Mouse (Mus musculus) limb, embryonic 13.5 days (tissue): ENCODE data around the gene Morn3. TPM values are rescaled to one million over a fixed set of nuclear protein-coding genes. Genes with fewer than 3 reads are reported as not detected.

Experiments
- ATAC-seq: fragments of 200-750 bp; cut with Nextera tagmentation; 2 replicates; pipeline ENCODE4 v1.8.0; 2017; ENCODE audit warnings: low read depth, moderate number of reproducible peaks, moderate TSS enrichment; ENCODE audit not compliant: low FRiP score
- H3K27ac ChIP-seq: fragments of 300-500 bp; sonication (generic); 2 replicates; pipeline ENCODE4 v1.5.1; 2015; ENCODE audit warnings: inconsistent platforms, mild to moderate bottlenecking, moderate library complexity
- H3K27me3 ChIP-seq: fragments of 300-500 bp; sonication (generic); 2 replicates; pipeline ENCODE4 v1.6.1; 2015; ENCODE audit warnings: mild to moderate bottlenecking, inconsistent platforms
- H3K36me3 ChIP-seq: fragments of 300-500 bp; sonication (generic); 2 replicates; pipeline ENCODE4 v1.6.1; 2015; ENCODE audit warnings: inconsistent platforms, mild to moderate bottlenecking, moderate library complexity
- H3K4me1 ChIP-seq: fragments of 300-500 bp; sonication (generic); 2 replicates; pipeline ENCODE4 v1.6.1; 2015; ENCODE audit warnings: inconsistent platforms
- H3K4me2 ChIP-seq: fragments of 300-500 bp; sonication (generic); replicated peaks from 2 replicates; pipeline ENCODE4 v1.6.1; 2015; ENCODE audit warnings: inconsistent platforms, mild to moderate bottlenecking, moderate library complexity
- H3K4me3 ChIP-seq: fragments of 300-500 bp; sonication (generic); 2 replicates; pipeline ENCODE4 v1.5.1; 2015; ENCODE audit warnings: moderate library complexity, mild to moderate bottlenecking, inconsistent platforms
- H3K9ac ChIP-seq: fragments of 300-500 bp; sonication (generic); 2 replicates; pipeline ENCODE4 v1.6.1; 2015; ENCODE audit warnings: mild to moderate bottlenecking, inconsistent platforms
- H3K9me3 ChIP-seq: fragments of 300-500 bp; sonication (generic); 2 replicates; pipeline ENCODE4 v1.6.1; 2016; ENCODE audit warnings: inconsistent platforms
- WGBS: fragments of 180-500 bp; shearing (Covaris S2); methylation state at CpG from one replicate; pipeline ENCODE4 v1.1.7; 2015; 5-methylcytosine and 5-hydroxymethylcytosine counted together
- polyA plus RNA-seq: library from polyadenylated mRNA; unstranded; fragments of >200 nt; fragmentation: Nextera tagmentation; extraction: Ambion mirVana; gene quantifications from 2 replicates; pipeline ENCODE4 v1.2.1, GENCODE M21; 2015

Gene Morn3
- polyA plus RNA-seq: 0.92 TPM in 1 of 2 replicates, not detected in the other

- no peak within 1 kb of the TSS for H3K9ac ChIP-seq
- no peaks in the 10 kb centered on the region for H3K36me3 ChIP-seq
- no peak within 1 kb of the TSS for H3K4me2 ChIP-seq
- 76% methylated on average over 3 of the region's 3 CpGs for WGBS
- ATAC-seq: no peak
- no peak within 1 kb of the TSS for H3K27ac ChIP-seq
- no peaks in the 10 kb centered on the region for H3K27me3 ChIP-seq
- H3K9me3 ChIP-seq: no peaks in the 10 kb centered on the region
- no peak within 1 kb of the TSS for H3K4me3 ChIP-seq
- H3K4me1 ChIP-seq: peaks cover 11% of the 10 kb centered on the region
Measured at GRCm38 (mm10) chr5:123046916-123047315, at the start of gene Morn3. Gene Morn3 (minus strand): TSS chr5:123047016.

DNA sequence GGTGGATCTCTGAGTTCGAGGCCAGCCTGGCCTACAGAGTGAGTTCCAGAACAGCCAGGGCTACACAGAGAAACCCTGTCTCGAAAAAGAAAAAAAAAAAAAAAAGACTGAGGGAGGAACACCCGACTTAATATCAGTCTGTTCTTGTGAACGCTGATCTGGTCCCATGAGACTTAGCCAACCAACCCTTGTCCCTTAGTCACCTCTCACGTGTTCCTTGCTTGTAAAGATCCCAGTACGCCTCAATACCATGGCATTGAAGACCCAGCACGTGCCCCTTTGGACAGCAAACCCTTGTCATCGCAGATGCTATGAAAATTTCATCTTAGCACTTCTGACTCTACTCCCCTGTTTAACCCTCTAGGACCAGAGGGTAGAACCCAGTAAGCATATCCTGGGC, 49.5 kb upstream of the Morn3 start:
- no peak overlapping the region for H3K4me2 ChIP-seq
- H3K4me3 ChIP-seq: no peak overlapping the region
- H3K27me3 ChIP-seq: no peaks in the 10 kb centered on the region
- no peak overlapping the region for H3K9ac ChIP-seq
- ATAC-seq: no peak
- WGBS: 89% methylated on average over 8 of the region's 8 CpGs
- H3K9me3 ChIP-seq: no peaks in the 10 kb centered on the region
- H3K36me3 ChIP-seq: peaks cover 11% of the 10 kb centered on the region
- peaks cover 10% of the 10 kb centered on the region for H3K4me1 ChIP-seq
- no peak overlapping the region for H3K27ac ChIP-seq

DNA sequence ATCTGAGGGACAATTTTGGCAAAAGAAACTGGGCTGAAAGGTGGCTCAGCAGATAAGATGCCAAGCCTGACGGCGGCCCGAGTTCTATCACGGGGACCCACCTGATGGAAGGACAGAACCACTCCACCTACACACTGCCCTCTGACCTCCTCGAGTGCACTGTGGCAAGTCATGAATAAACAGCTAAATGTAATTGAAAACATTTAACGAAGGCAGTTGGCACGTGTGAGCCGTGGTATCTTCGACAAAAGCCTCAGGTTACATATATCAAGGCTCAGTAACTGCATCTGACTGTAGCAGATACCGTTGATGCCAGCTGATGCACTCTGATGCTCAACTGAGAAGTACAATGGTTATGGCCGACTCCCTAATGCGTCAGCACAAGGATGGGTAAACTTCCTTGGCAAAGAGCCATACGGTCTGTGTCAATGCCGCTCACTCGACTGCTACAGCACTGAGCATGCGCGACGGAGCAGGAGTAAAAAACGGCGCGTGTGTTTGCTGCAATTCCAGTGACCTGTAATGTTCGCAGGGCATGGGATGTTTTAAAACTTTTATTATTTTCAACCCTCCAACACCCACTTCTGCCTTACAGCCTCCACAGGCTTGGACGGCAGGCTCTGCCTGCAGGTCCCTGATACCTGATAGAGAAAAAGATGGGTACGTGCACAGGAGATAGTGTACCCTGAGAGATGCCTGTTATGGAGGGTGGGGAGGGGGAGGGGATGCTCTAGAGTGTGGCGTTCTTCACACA, 47.6 kb upstream of the Morn3 start:
- Histone ChIP-seq H3K9me3 (no peaks in the 10 kb centered on the region), H3K4me1 (peaks cover 10% of the 10 kb centered on the region), H3K36me3 (peaks cover 5% of the 10 kb centered on the region; the same call in 1 of the 2 replicates), H3K4me3 (no peak overlapping the region), H3K9ac (no peak overlapping the region; the same call in 1 of the 2 replicates), H3K4me2 (no peak overlapping the region; the same call in 1 of the 2 replicates), H3K27me3 (no peaks in the 10 kb centered on the region), H3K27ac (no peak overlapping the region)
- ATAC-seq: no peak
- 78% methylated on average over 25 of the region's 25 CpGs for WGBS

GRCm38 (mm10) chr5:123093077-123093633, 46.3 kb upstream of the Morn3 start:
- H3K27ac ChIP-seq: no peak overlapping the region
- peaks cover 10% of the 10 kb centered on the region for H3K4me1 ChIP-seq
- no peak overlapping the region for H3K4me3 ChIP-seq
- 77% methylated on average over 14 of the region's 14 CpGs for WGBS
- H3K36me3 ChIP-seq: 0 out of 2 replicates have a peak, but pooled peaks cover 8% of the 10 kb centered on the region
- H3K9me3 ChIP-seq: no peaks in the 10 kb centered on the region
- ATAC-seq: no peak
- H3K9ac ChIP-seq: no peak overlapping the region
- H3K27me3 ChIP-seq: no peaks in the 10 kb centered on the region
- no peak overlapping the region for H3K4me2 ChIP-seq

- no peak for ATAC-seq
- 89% methylated on average over 10 of the region's 10 CpGs for WGBS
- no peak overlapping the region for H3K9ac ChIP-seq
- no peak overlapping the region for H3K27ac ChIP-seq
- no peaks in the 10 kb centered on the region for H3K9me3 ChIP-seq
- no peaks in the 10 kb centered on the region for H3K27me3 ChIP-seq
- no peak overlapping the region for H3K4me2 ChIP-seq
- H3K4me1 ChIP-seq: peaks cover 10% of the 10 kb centered on the region
- no peak overlapping the region for H3K4me3 ChIP-seq
- 0 out of 2 replicates have a peak, but pooled peaks cover 8% of the 10 kb centered on the region for H3K36me3 ChIP-seq
Measured at GRCm38 (mm10) chr5:123090560-123091306, 43.9 kb upstream of the Morn3 start.

DNA sequence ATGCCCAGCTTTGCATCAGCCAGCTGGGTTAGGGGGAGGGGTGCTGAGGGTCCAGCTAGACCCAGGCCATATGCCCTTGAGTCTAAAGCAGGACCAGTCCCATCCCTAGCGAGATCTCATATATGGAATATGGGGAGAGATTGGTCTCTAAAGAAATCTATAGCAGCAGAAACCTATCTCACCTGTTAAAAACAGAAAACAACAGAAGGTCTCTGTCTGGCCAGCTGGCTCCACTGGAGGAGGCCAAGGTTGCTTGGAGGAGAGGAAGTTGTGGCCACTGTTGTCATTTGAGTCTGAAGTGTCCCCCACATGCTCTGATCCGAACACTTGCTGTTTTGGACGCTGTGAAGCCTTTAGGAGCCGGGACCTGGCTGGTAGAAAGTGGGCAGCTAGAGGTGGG, 42.0 kb upstream of the Morn3 start:
- Histone ChIP-seq H3K4me3 (no peak overlapping the region), H3K9me3 (no peaks in the 10 kb centered on the region), H3K36me3 (0 out of 2 replicates have a peak, but pooled peaks cover 8% of the 10 kb centered on the region), H3K27ac (no peak overlapping the region), H3K27me3 (no peaks in the 10 kb centered on the region), H3K9ac (no peak overlapping the region), H3K4me2 (no peak overlapping the region), H3K4me1 (no peaks in the 10 kb centered on the region)
- no peak for ATAC-seq
- WGBS: 82% methylated on average over 4 of the region's 4 CpGs

GRCm38 (mm10) chr5:123086501-123086900, 39.7 kb upstream of the Morn3 start:
- 81% methylated on average over 2 of the region's 2 CpGs for WGBS
- Histone ChIP-seq H3K36me3 (0 out of 2 replicates have a peak, but pooled peaks cover 8% of the 10 kb centered on the region), H3K4me1 (no peaks in the 10 kb centered on the region), H3K27ac (no peak overlapping the region), H3K4me2 (no peak overlapping the region), H3K9me3 (no peaks in the 10 kb centered on the region), H3K4me3 (no peak overlapping the region), H3K27me3 (no peaks in the 10 kb centered on the region), H3K9ac (no peak overlapping the region)
- ATAC-seq: no peak

- no peak overlapping the region for H3K9ac ChIP-seq
- no peaks in the 10 kb centered on the region for H3K36me3 ChIP-seq
- ATAC-seq: no peak
- 73% methylated on average over 13 of the region's 13 CpGs for WGBS
- H3K27ac ChIP-seq: no peak overlapping the region
- 0 out of 2 replicates have a peak, but pooled peaks cover 3% of the 10 kb centered on the region for H3K9me3 ChIP-seq
- no peak overlapping the region for H3K4me3 ChIP-seq
- 0 out of 2 replicates have a peak, but pooled peaks cover 4% of the 10 kb centered on the region for H3K4me1 ChIP-seq
- H3K4me2 ChIP-seq: no peak overlapping the region
- no peaks in the 10 kb centered on the region for H3K27me3 ChIP-seq
Measured at GRCm38 (mm10) chr5:123083340-123084050, 36.7 kb upstream of the Morn3 start.

DNA sequence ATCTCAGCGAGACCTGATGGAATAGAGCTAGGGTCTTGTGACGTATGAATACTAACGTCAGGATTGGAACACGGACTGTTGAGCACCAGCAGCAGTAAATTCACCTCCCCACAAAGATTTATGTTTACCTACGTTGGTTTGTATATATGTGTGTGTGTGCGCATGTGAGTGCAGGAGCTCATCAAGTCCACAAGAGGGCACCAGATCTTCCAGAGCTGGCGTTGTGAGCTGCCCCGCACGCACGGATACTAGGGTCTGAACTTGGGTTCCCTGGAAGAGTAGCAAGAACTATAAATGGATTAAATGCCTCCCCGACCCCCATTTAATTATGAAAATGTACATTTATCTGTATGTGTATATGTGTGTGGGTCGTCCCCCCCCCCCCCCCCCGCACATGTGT, 33.7 kb upstream of the Morn3 start:
- Histone ChIP-seq H3K9ac (no peak overlapping the region), H3K27me3 (no peaks in the 10 kb centered on the region), H3K36me3 (no peaks in the 10 kb centered on the region), H3K4me2 (no peak overlapping the region), H3K27ac (no peak overlapping the region), H3K9me3 (0 out of 2 replicates have a peak, but pooled peaks cover 3% of the 10 kb centered on the region), H3K4me1 (peaks cover 22% of the 10 kb centered on the region), H3K4me3 (no peak overlapping the region)
- no peak for ATAC-seq
- WGBS: 91% methylated on average over 13 of the region's 13 CpGs

DNA sequence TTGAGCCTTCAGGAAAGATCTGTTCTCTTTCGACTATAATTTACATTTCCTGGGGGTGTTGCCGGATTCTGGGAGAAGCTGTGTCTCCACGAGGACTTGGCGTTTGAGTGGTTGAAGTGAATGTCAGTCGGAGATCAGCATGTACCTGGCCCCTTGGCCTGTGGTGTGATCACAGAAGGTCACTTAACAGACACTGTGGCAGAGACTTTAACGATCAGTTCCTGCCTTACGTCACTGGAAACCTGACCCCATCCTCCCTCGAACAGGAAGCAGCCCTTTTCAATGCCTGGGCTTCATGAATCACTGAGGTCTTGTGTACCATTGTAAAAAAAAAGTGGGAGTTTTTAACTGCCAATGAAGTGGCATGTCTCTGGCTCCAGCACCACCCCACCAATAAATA, 33.2 kb upstream of the Morn3 start:
- Histone ChIP-seq H3K9me3 (0 out of 2 replicates have a peak, but pooled peaks cover 3% of the 10 kb centered on the region), H3K4me2 (no peak overlapping the region), H3K9ac (no peak overlapping the region), H3K27ac (0 out of 2 replicates have a peak overlapping the region, but pooled peaks have one; percentile 4), H3K27me3 (no peaks in the 10 kb centered on the region), H3K4me3 (no peak overlapping the region), H3K4me1 (peaks cover 26% of the 10 kb centered on the region), H3K36me3 (no peaks in the 10 kb centered on the region)
- 24% methylated on average over 8 of the region's 8 CpGs for WGBS
- no peak for ATAC-seq

DNA sequence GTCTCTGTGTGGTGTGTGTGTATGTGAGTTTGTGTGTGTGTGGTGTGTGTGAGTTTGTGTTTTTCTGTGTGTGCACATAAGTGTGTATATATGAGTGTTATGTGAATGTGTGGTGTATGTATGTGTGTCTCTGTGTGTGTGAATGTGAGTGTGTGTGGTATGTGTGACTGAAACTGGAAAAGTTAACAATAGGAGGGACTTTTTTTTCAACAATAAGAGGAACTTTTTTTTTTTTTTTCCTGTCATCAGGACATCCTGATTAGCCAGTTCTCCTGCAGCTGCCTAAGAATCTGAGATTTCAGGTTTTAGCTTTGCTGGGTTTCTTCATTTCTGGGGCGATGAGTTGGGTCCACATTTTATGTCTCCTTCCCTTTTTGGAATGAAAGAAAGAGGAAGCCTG, 32.8 kb upstream of the Morn3 start:
- Histone ChIP-seq H3K36me3 (no peaks in the 10 kb centered on the region), H3K4me1 (peaks cover 26% of the 10 kb centered on the region), H3K9me3 (0 out of 2 replicates have a peak, but pooled peaks cover 3% of the 10 kb centered on the region), H3K4me3 (no peak overlapping the region), H3K4me2 (no peak overlapping the region), H3K27me3 (no peaks in the 10 kb centered on the region), H3K9ac (no peak overlapping the region), H3K27ac (0 out of 2 replicates have a peak overlapping the region, but pooled peaks have one; percentile 4)
- WGBS: 87% methylated on average over 1 of the region's 1 CpGs
- no peak for ATAC-seq
